Mouse (Mus musculus): ENCODE measurements at regions not wholly inside any gene's neighbourhood (a gene's known extent, or its start where the extent isn't known, plus 50 kb on each side); places are given as distances from the start of the nearest gene placed in this dataset.
A peak's percentile ranks its signal among the peaks of the same experiment; 100 is the strongest.

DNA sequence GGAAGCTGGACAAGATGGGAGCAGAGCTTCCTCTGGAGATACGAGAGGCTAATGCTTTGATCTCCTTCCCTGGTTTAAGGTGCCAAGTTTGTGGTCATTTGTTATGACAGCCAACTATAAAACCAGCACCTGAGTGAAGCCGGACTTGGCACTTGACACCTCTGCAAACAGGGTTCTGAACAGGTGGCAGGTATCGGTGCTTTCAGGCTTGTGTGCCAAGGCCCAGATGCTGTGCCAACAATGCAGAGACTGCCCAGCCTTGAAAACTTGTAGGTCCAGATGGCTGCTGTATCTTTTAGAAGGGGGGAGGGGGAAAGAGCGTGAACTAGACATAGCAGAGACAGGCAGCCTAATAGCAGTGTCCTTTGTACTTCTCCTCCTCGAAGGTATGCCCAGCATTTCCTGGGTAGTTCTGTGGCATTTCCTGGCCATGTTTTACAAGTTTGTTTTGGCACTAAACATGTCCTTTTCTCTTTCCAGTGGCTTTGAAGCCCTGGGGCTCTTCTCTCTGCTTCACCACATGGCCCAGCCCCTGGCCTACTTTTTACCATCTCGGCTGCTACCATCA, 196.3 kb upstream of the Maf start:
- no peaks in the 10 kb centered on the region for H3K9me3 ChIP-seq (ENCODE audit: control insufficient read depth, low read length)
- H3K4me1 ChIP-seq (replicated peaks; ENCODE audit: control insufficient read depth, insufficient read depth, low read length) = no peaks in the 10 kb centered on the region
- H3K36me3 ChIP-seq (replicated peaks; ENCODE audit: control insufficient read depth, insufficient read depth) = no peaks in the 10 kb centered on the region
- ATAC-seq (ENCODE audit: low FRiP score) (no peak), DNase-seq (ENCODE audit: low spot score) (no peak)
- H3K4me2 ChIP-seq (replicated peaks) = no peak overlapping the region
- 76% methylated on average over 6 of the region's 6 CpGs for WGBS
- no peak overlapping the region for H3K4me3 ChIP-seq (replicated peaks; ENCODE audit: low read length)
- no peak overlapping the region for H3K27ac ChIP-seq
- H3K27me3 ChIP-seq (ENCODE audit: control insufficient read depth, insufficient read depth, low read length) = no peaks in the 10 kb centered on the region
- no peak overlapping the region for H3K9ac ChIP-seq

DNA sequence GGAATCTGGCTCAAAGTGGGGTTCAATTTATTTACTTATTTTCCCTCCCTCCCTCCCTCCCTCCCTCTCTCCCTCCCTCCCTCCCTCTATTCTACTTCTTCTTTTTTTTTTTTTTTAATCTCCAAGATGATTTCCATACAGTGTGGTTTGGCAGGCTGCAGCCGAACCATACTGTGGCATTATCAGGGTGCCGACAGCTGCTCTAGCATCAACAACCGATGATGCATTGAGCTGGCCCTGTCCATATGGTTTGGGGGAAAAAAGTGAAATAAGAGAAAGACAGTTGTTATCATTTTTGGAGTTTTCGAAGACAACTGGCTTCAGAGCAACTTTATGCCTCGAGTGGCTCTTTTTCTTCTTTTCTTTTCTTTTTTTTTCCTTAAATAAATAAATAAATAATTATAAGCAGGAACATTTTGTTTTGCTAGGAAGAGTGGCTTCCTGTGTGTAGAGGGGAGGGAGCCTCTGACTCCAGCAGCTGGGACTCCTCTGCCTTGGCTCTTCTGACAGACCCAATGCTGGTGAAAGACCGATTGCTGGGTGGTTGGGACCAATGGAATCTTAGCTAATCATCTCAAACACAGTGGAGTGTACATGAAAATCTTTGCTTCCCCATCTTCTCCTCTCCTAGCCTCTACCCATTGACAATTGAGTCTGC, 190.1 kb upstream of the Maf start:
- no peak overlapping the region for H3K27ac ChIP-seq
- 78% methylated on average over 6 of the region's 6 CpGs for WGBS
- no peaks in the 10 kb centered on the region for H3K27me3 ChIP-seq (ENCODE audit: control insufficient read depth, insufficient read depth, low read length)
- no peak overlapping the region for H3K4me3 ChIP-seq (replicated peaks; ENCODE audit: low read length)
- no peaks in the 10 kb centered on the region for H3K9me3 ChIP-seq (ENCODE audit: control insufficient read depth, low read length)
- ATAC-seq (ENCODE audit: low FRiP score) (no peak), DNase-seq (ENCODE audit: low spot score) (no peak)
- no peaks in the 10 kb centered on the region for H3K4me1 ChIP-seq (replicated peaks; ENCODE audit: control insufficient read depth, insufficient read depth, low read length)
- H3K36me3 ChIP-seq (replicated peaks; ENCODE audit: control insufficient read depth, insufficient read depth) = no peaks in the 10 kb centered on the region
- no peak overlapping the region for H3K9ac ChIP-seq
- no peak overlapping the region for H3K4me2 ChIP-seq (replicated peaks)

DNA sequence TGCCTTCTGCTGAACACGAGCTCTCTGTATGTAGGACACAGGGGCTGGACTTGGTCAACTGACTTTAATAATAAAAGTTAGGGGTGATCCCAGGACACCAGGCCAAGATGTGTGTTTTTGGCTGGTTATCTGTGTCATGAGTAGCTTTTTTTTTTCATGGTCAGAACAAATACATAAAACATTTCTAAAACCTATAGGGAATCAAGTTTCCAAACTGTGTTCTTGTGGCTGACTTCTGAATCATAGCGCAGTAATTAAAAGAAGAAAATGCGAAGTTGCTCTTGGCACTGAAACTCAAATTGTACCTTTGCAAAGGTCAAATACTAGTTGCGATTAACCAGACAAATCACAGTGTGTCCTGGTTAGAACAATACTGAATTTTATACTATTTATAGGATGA, 189.5 kb upstream of the Maf start:
- Histone ChIP-seq H3K27ac (no peak overlapping the region), H3K36me3 (replicated peaks; ENCODE audit: control insufficient read depth, insufficient read depth) (no peaks in the 10 kb centered on the region), H3K27me3 (ENCODE audit: control insufficient read depth, insufficient read depth, low read length) (no peaks in the 10 kb centered on the region), H3K4me2 (replicated peaks) (no peak overlapping the region), H3K9me3 (ENCODE audit: control insufficient read depth, low read length) (no peaks in the 10 kb centered on the region), H3K4me3 (replicated peaks; ENCODE audit: low read length) (no peak overlapping the region), H3K9ac (no peak overlapping the region), H3K4me1 (replicated peaks; ENCODE audit: control insufficient read depth, insufficient read depth, low read length) (no peaks in the 10 kb centered on the region)
- WGBS = 89% methylated on average over 4 of the region's 4 CpGs
- no peak for DNase-seq (ENCODE audit: low spot score)
- no peak for ATAC-seq (ENCODE audit: low FRiP score)

DNA sequence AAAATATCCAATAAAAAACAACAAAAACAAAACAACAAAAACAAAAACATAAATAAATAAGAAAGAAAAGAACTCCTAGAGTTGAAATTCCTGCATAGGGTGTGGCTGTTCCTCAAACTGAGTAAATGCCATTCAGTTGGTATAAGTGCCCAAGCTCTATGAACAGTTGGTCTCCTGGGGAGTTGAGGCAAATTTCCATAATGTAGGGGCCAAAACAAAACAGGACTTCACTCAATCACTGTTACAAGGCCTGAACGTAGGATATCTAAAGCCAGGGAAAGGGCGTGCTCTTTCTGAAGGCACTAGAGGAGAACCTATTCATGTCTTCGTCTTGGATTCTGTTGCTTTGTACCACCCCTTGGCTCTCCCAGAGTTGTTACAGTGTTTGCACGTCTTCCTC, 188.5 kb upstream of the Maf start:
- no peaks in the 10 kb centered on the region for H3K9me3 ChIP-seq (ENCODE audit: control insufficient read depth, low read length)
- no peaks in the 10 kb centered on the region for H3K36me3 ChIP-seq (replicated peaks; ENCODE audit: control insufficient read depth, insufficient read depth)
- no peak overlapping the region for H3K4me3 ChIP-seq (replicated peaks; ENCODE audit: low read length)
- no peaks in the 10 kb centered on the region for H3K27me3 ChIP-seq (ENCODE audit: control insufficient read depth, insufficient read depth, low read length)
- no peak overlapping the region for H3K27ac ChIP-seq
- no peak for DNase-seq (ENCODE audit: low spot score)
- 67% methylated on average over 4 of the region's 4 CpGs for WGBS
- H3K9ac ChIP-seq = no peak overlapping the region
- ATAC-seq (ENCODE audit: low FRiP score) = no peak
- H3K4me2 ChIP-seq (replicated peaks) = no peak overlapping the region
- no peaks in the 10 kb centered on the region for H3K4me1 ChIP-seq (replicated peaks; ENCODE audit: control insufficient read depth, insufficient read depth, low read length)

GRCm38 (mm10) chr8:115888278-115888677, 180.7 kb upstream of the Maf start:
- no peak overlapping the region for H3K4me3 ChIP-seq (replicated peaks; ENCODE audit: low read length)
- H3K27ac ChIP-seq = no peak overlapping the region
- no peak overlapping the region for H3K4me2 ChIP-seq (replicated peaks)
- DNase-seq (ENCODE audit: low spot score) (no peak), ATAC-seq (ENCODE audit: low FRiP score) (no peak)
- H3K9me3 ChIP-seq (ENCODE audit: control insufficient read depth, low read length) = no peaks in the 10 kb centered on the region
- no peaks in the 10 kb centered on the region for H3K36me3 ChIP-seq (replicated peaks; ENCODE audit: control insufficient read depth, insufficient read depth)
- 84% methylated on average over 4 of the region's 4 CpGs for WGBS
- H3K4me1 ChIP-seq (replicated peaks; ENCODE audit: control insufficient read depth, insufficient read depth, low read length) = no peaks in the 10 kb centered on the region
- no peaks in the 10 kb centered on the region for H3K27me3 ChIP-seq (ENCODE audit: control insufficient read depth, insufficient read depth, low read length)
- H3K9ac ChIP-seq = no peak overlapping the region

DNA sequence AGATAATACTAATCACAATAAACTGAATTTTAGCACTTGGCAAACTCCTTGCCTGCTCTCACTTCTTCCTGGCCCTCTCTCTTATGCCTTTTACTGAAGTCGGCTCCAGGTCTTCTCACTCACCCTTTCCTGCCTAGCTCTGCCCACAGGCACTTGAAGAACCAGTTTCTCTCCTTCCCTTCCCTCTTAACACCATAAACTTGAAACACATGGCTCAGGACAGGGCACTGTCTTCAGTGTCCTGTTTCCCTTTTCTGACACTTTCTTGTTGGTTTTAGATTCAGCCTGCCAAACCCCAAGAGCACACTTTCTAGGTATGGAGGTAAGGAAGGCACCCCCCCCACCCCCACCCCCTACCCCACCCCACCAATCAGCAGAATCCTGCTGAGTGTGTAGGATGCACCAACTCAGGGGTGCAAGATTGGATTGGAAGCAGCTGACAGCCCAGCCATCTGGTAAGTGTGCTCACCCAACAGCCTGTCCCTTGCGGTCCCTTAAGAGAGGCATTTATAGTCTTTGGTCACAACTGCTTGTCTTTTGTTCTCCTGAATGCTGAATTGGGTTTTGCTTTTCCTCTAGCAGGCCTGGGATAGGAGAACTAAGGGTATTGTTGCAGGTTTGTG, 177.6 kb upstream of the Maf start:
- 75% methylated on average over 2 of the region's 2 CpGs for WGBS
- ATAC-seq (ENCODE audit: low FRiP score) = no peak

GRCm38 (mm10) chr8:115883808-115884207, 176.2 kb upstream of the Maf start:
- no peaks in the 10 kb centered on the region for H3K4me1 ChIP-seq (replicated peaks; ENCODE audit: control insufficient read depth, insufficient read depth, low read length)
- no peak overlapping the region for H3K27ac ChIP-seq
- WGBS = 77% methylated on average over 3 of the region's 3 CpGs
- no peak overlapping the region for H3K9ac ChIP-seq
- ATAC-seq (ENCODE audit: low FRiP score) (no peak), DNase-seq (ENCODE audit: low spot score) (no peak)
- H3K27me3 ChIP-seq (ENCODE audit: control insufficient read depth, insufficient read depth, low read length) = no peaks in the 10 kb centered on the region
- H3K4me3 ChIP-seq (replicated peaks; ENCODE audit: low read length) = no peak overlapping the region
- no peaks in the 10 kb centered on the region for H3K36me3 ChIP-seq (replicated peaks; ENCODE audit: control insufficient read depth, insufficient read depth)
- no peaks in the 10 kb centered on the region for H3K9me3 ChIP-seq (ENCODE audit: control insufficient read depth, low read length)
- no peak overlapping the region for H3K4me2 ChIP-seq (replicated peaks)

More for the DNA sequence above, 177.6 kb upstream of the Maf start:
- H3K4me2 ChIP-seq (replicated peaks) = no peak overlapping the region
- no peaks in the 10 kb centered on the region for H3K27me3 ChIP-seq (ENCODE audit: control insufficient read depth, insufficient read depth, low read length)
- no peak overlapping the region for H3K27ac ChIP-seq
- H3K36me3 ChIP-seq (replicated peaks; ENCODE audit: control insufficient read depth, insufficient read depth) = no peaks in the 10 kb centered on the region
- no peak overlapping the region for H3K9ac ChIP-seq
- no peak overlapping the region for H3K4me3 ChIP-seq (replicated peaks; ENCODE audit: low read length)
- DNase-seq (ENCODE audit: low spot score) = no peak
- no peaks in the 10 kb centered on the region for H3K9me3 ChIP-seq (ENCODE audit: control insufficient read depth, low read length)
- H3K4me1 ChIP-seq (replicated peaks; ENCODE audit: control insufficient read depth, insufficient read depth, low read length) = no peaks in the 10 kb centered on the region

- WGBS = 87% methylated on average over 8 of the region's 8 CpGs
- ATAC-seq (ENCODE audit: low FRiP score) (no peak), DNase-seq (ENCODE audit: low spot score) (no peak)
- Histone ChIP-seq H3K36me3 (replicated peaks; ENCODE audit: control insufficient read depth, insufficient read depth) (no peaks in the 10 kb centered on the region), H3K27me3 (ENCODE audit: control insufficient read depth, insufficient read depth, low read length) (no peaks in the 10 kb centered on the region), H3K4me3 (replicated peaks; ENCODE audit: low read length) (no peak overlapping the region), H3K4me2 (replicated peaks) (no peak overlapping the region), H3K9me3 (ENCODE audit: control insufficient read depth, low read length) (no peaks in the 10 kb centered on the region), H3K4me1 (replicated peaks; ENCODE audit: control insufficient read depth, insufficient read depth, low read length) (no peaks in the 10 kb centered on the region), H3K9ac (no peak overlapping the region), H3K27ac (no peak overlapping the region)
Observed at GRCm38 (mm10) chr8:115881881-115882280, 174.3 kb upstream of the Maf start.

GRCm38 (mm10) chr8:115874789-115875188, 167.2 kb upstream of the Maf start:
- Histone ChIP-seq H3K4me1 (replicated peaks; ENCODE audit: control insufficient read depth, insufficient read depth, low read length) (no peaks in the 10 kb centered on the region), H3K4me2 (replicated peaks) (no peak overlapping the region), H3K4me3 (replicated peaks; ENCODE audit: low read length) (no peak overlapping the region), H3K9me3 (ENCODE audit: control insufficient read depth, low read length) (no peaks in the 10 kb centered on the region), H3K27me3 (ENCODE audit: control insufficient read depth, insufficient read depth, low read length) (no peaks in the 10 kb centered on the region), H3K9ac (no peak overlapping the region), H3K36me3 (replicated peaks; ENCODE audit: control insufficient read depth, insufficient read depth) (no peaks in the 10 kb centered on the region), H3K27ac (no peak overlapping the region)
- ATAC-seq (ENCODE audit: low FRiP score) (no peak), DNase-seq (ENCODE audit: low spot score) (peak; percentile 57)
- 51% methylated on average over 7 of the region's 7 CpGs for WGBS

Data from hindbrain, embryonic 14.5 days (tissue).